Mouse (Mus musculus) testis, adult 2 months (tissue): ENCODE measurements around the gene Cipc.

Experiments used
- CTCF ChIP-seq: fragments of 200-500 bp; IDR thresholded peaks from 2 replicates; pipeline ENCODE4 v1.5.1; 2012; ENCODE audit warnings: low read depth, mild to moderate bottlenecking, inconsistent platforms, low read length, moderate library complexity; ENCODE audit not compliant: control insufficient read depth, insufficient read depth, insufficient replicate concordance
- POLR2A ChIP-seq: fragments of 200-500 bp; IDR thresholded peaks from 2 replicates; pipeline ENCODE4 v1.6.1; 2012; ENCODE audit warnings: low read depth, mild to moderate bottlenecking, inconsistent platforms, low read length, moderate library complexity; ENCODE audit not compliant: control insufficient read depth

DNA sequence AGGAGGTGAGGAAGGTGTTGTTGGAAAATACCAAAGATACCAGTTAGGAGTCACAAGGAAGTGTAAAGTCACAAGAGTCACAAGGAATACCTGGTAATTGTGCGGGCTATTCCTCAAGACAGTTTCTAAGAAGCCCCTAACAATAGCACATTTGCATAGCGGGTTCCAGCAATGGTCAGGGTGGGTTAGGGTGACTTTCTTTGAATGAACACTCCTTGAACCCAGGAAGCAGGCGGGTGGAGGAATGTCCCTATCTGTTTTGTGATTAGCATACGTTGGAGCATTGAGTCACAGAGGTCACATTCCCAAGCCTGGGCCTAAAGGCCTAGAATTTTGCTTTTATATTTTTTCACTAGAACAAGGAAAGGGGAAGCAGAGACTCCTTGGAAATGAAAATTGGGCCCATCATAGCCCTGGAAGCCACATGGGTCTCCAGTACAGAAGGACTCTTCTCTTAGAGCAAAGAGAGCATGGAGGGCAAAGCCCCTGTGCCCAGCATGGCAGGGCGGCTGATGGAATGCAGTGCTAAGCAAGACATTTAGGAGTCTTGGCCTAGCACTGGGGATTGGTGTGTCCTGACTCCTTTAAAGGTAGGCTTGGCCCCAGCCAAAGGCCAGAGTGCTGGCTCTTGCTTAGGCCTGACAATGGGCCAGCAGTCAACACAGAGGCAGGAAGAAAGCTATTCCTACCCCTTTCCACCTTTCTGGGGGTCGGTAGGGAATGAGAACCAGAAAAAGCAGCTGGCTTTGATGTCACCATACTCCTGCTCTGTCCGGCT is 29.9 kb upstream of the Cipc start:
- TF ChIP-seq CTCF (no peak), POLR2A (no peak)
